Mouse (Mus musculus) adrenal gland, postnatal 36 days (tissue): ENCODE data around the gene Ofcc1. TPM values are rescaled to one million over a fixed set of nuclear protein-coding genes. Genes with fewer than 3 reads are reported as not detected.

Experiments used
- DNase-seq, 2 experiments: peaks; one replicate each; pipeline ENCODE4 v3.0.0; 2021; ENCODE audit warnings: mixed read lengths in 1 of 2
- long read RNA-seq, 2 experiments: library from polyadenylated mRNA; stranded (forward); transcript quantifications; one replicate each; pipeline ENCODE4 v2.0.0; 2021; ENCODE audit warnings: borderline sequencing depth in 2 of 2
- total RNA-seq, 2 experiments: library from RNA; stranded (reverse); gene quantifications; 2 replicates each; pipeline ENCODE4 v1.2.3; 2021

Gene Ofcc1
- not detected for total RNA-seq
- long read RNA-seq, experiment 1, result 0 reads
- long read RNA-seq, experiment 2, result 0 reads

GRCm38 (mm10) chr13:40361288-40361687 is at the start of gene Ofcc1:
Gene Ofcc1, minus strand, starts transcription at chr13:40361450.
- no peak for DNase-seq

- no peak for DNase-seq
Observed at GRCm38 (mm10) chr13:40390120-40390519, 28.9 kb upstream of the Ofcc1 start.

GRCm38 (mm10) chr13:40387446-40387845 is 26.2 kb upstream of the Ofcc1 start:
- DNase-seq, result no peak

GRCm38 (mm10) chr13:40384962-40385361 is 23.7 kb upstream of the Ofcc1 start:
- DNase-seq, result no peak

GRCm38 (mm10) chr13:40376773-40377172 is 15.5 kb upstream of the Ofcc1 start:
- no peak for DNase-seq

GRCm38 (mm10) chr13:40366762-40367161 is 5.5 kb upstream of the Ofcc1 start:
- DNase-seq, result no peak

GRCm38 (mm10) chr13:40364855-40365254 is 3.6 kb upstream of the Ofcc1 start:
- no peak for DNase-seq

- DNase-seq, result no peak
Observed at GRCm38 (mm10) chr13:40360692-40361091, 558 bp downstream of the Ofcc1 start.

GRCm38 (mm10) chr13:40347045-40347444 is 14.2 kb downstream of the Ofcc1 start:
- DNase-seq, result no peak

GRCm38 (mm10) chr13:40323301-40323700 is 37.9 kb downstream of the Ofcc1 start:
- DNase-seq, result no peak

- no peak for DNase-seq
Observed at GRCm38 (mm10) chr13:40320814-40321525, 40.3 kb downstream of the Ofcc1 start.

- no peak for DNase-seq
Observed at GRCm38 (mm10) chr13:40317731-40318130, 43.5 kb downstream of the Ofcc1 start.

GRCm38 (mm10) chr13:40315158-40315792 is 46.0 kb downstream of the Ofcc1 start:
- DNase-seq, result peak in 1 of 2 experiments; percentile 19

GRCm38 (mm10) chr13:40292891-40293290 is 68.4 kb downstream of the Ofcc1 start:
- no peak for DNase-seq

- no peak for DNase-seq
Observed at GRCm38 (mm10) chr13:40290846-40291245, 70.4 kb downstream of the Ofcc1 start.

GRCm38 (mm10) chr13:40288650-40289049 is 72.6 kb downstream of the Ofcc1 start:
- no peak for DNase-seq

GRCm38 (mm10) chr13:40287266-40288002 is 73.8 kb downstream of the Ofcc1 start:
- DNase-seq, result peak in 1 of 2 experiments; percentile 24

GRCm38 (mm10) chr13:40285234-40285791 is 75.9 kb downstream of the Ofcc1 start:
- DNase-seq, result no peak

- no peak for DNase-seq
Observed at GRCm38 (mm10) chr13:40280616-40281015, 80.6 kb downstream of the Ofcc1 start.

- DNase-seq, result no peak
Observed at GRCm38 (mm10) chr13:40267546-40267945, 93.7 kb downstream of the Ofcc1 start.

GRCm38 (mm10) chr13:40263087-40263807 is 98.0 kb downstream of the Ofcc1 start:
- no peak for DNase-seq

GRCm38 (mm10) chr13:40258757-40259156 is 102.5 kb downstream of the Ofcc1 start:
- no peak for DNase-seq
